Mouse (Mus musculus) forebrain, embryonic 10.5 days (tissue): ENCODE results near the gene Nhlh2. TPM values are rescaled to one million over a fixed set of nuclear protein-coding genes. Genes with fewer than 3 reads are reported as not detected.

Experiments used
- DNase-seq: peaks from one replicate; pipeline ENCODE4 v3.0.0-alpha.2; 2017; ENCODE audit warnings: low spot score; ENCODE audit errors: extremely low spot score
- H3K27ac ChIP-seq: fragments of 300-500 bp; sonication (generic); 2 replicates; pipeline ENCODE4 v1.5.1; 2016; ENCODE audit warnings: mild to moderate bottlenecking
- H3K27me3 ChIP-seq: fragments of 300-500 bp; sonication (generic); 2 replicates; pipeline ENCODE4 v1.6.1; 2016; ENCODE audit warnings: mild to moderate bottlenecking; ENCODE audit not compliant: poor library complexity, severe bottlenecking
- H3K36me3 ChIP-seq: fragments of 300-500 bp; sonication (generic); replicated peaks from 2 replicates; pipeline ENCODE4 v1.6.1; 2016; ENCODE audit warnings: mild to moderate bottlenecking, moderate library complexity
- H3K4me1 ChIP-seq: fragments of 300-500 bp; sonication (generic); 2 replicates; pipeline ENCODE4 v1.6.1; 2016
- H3K4me3 ChIP-seq: fragments of 300-500 bp; sonication (generic); 2 replicates; pipeline ENCODE4 v1.5.1; 2016; ENCODE audit warnings: mild to moderate bottlenecking, moderate library complexity
- H3K9me3 ChIP-seq: fragments of 300-500 bp; sonication (generic); 2 replicates; pipeline ENCODE4 v1.6.1; 2016; ENCODE audit warnings: mild to moderate bottlenecking, moderate library complexity
- WGBS: fragments of 180-500 bp; shearing (Covaris S2); methylation state at CpG from one replicate; pipeline ENCODE4 v1.1.7; 2016; 5-methylcytosine and 5-hydroxymethylcytosine counted together
- polyA plus RNA-seq: library from polyadenylated mRNA; unstranded; fragments of >200 nt; fragmentation: Nextera tagmentation; extraction: Ambion mirVana; gene quantifications from 2 replicates; pipeline ENCODE4 v1.2.1, GENCODE M21; 2016

Gene Nhlh2
- polyA plus RNA-seq: 10.4 and 16.5 TPM in 2 replicates

GRCm38 (mm10) chr3:102009926-102010381, at the start of gene Nhlh2:
Nhlh2 (plus strand) TSS chr3:102010076.
- H3K27ac ChIP-seq: peak within 1 kb of the TSS; percentile 73; the same call in 1 of the 2 replicates
- peaks cover 22% of the 10 kb centered on the region for H3K4me1 ChIP-seq
- no peaks in the 10 kb centered on the region for H3K9me3 ChIP-seq
- H3K4me3 ChIP-seq: peak within 1 kb of the TSS; percentile 49
- H3K36me3 ChIP-seq: no peaks in the 10 kb centered on the region
- peak; percentile 29 for DNase-seq
- 15% methylated on average over 2 of the region's 2 CpGs for WGBS
- H3K27me3 ChIP-seq: peaks cover 75% of the 10 kb centered on the region

GRCm38 (mm10) chr3:101961146-101961835, 48.6 kb upstream of the Nhlh2 start:
- Histone ChIP-seq H3K9me3 (no peaks in the 10 kb centered on the region), H3K36me3 (no peaks in the 10 kb centered on the region), H3K4me1 (peaks cover 25% of the 10 kb centered on the region), H3K4me3 (no peak overlapping the region), H3K27ac (no peak overlapping the region), H3K27me3 (peaks cover 11% of the 10 kb centered on the region)
- WGBS: 92% methylated on average over 15 of the region's 15 CpGs
- no peak for DNase-seq

- Histone ChIP-seq H3K9me3 (no peaks in the 10 kb centered on the region), H3K4me3 (no peak overlapping the region), H3K27ac (no peak overlapping the region), H3K4me1 (peaks cover 36% of the 10 kb centered on the region), H3K27me3 (peaks cover 11% of the 10 kb centered on the region), H3K36me3 (no peaks in the 10 kb centered on the region)
- WGBS: 11% methylated on average over 9 of the region's 9 CpGs
- DNase-seq: peak; percentile 42
Measured at GRCm38 (mm10) chr3:101963501-101963900, 46.4 kb upstream of the Nhlh2 start.

- no peak overlapping the region for H3K27ac ChIP-seq
- WGBS: 60% methylated on average over 7 of the region's 7 CpGs
- DNase-seq: no peak
Measured at GRCm38 (mm10) chr3:101964352-101964751, 45.5 kb upstream of the Nhlh2 start.

GRCm38 (mm10) chr3:101966825-101967558, 42.9 kb upstream of the Nhlh2 start:
- no peak for DNase-seq

More at GRCm38 (mm10) chr3:101964352-101964751, 45.5 kb upstream of the Nhlh2 start:
- Histone ChIP-seq H3K9me3 (no peaks in the 10 kb centered on the region), H3K27me3 (peaks cover 11% of the 10 kb centered on the region), H3K36me3 (no peaks in the 10 kb centered on the region), H3K4me3 (no peak overlapping the region), H3K4me1 (peaks cover 36% of the 10 kb centered on the region)

GRCm38 (mm10) chr3:101975337-101975736, 34.5 kb upstream of the Nhlh2 start:
- no peak overlapping the region for H3K27ac ChIP-seq
- H3K27me3 ChIP-seq: no peaks in the 10 kb centered on the region
- H3K9me3 ChIP-seq: no peaks in the 10 kb centered on the region
- H3K36me3 ChIP-seq: no peaks in the 10 kb centered on the region
- no peak overlapping the region for H3K4me3 ChIP-seq
- no peaks in the 10 kb centered on the region for H3K4me1 ChIP-seq
- DNase-seq: no peak
- 90% methylated on average over 10 of the region's 10 CpGs for WGBS

More at GRCm38 (mm10) chr3:101966825-101967558, 42.9 kb upstream of the Nhlh2 start:
- Histone ChIP-seq H3K36me3 (no peaks in the 10 kb centered on the region), H3K4me1 (peaks cover 31% of the 10 kb centered on the region), H3K4me3 (no peak overlapping the region), H3K9me3 (no peaks in the 10 kb centered on the region), H3K27ac (peak overlapping the region; percentile 65), H3K27me3 (peaks cover 11% of the 10 kb centered on the region)
- WGBS: 51% methylated on average over 3 of the region's 3 CpGs

GRCm38 (mm10) chr3:101978299-101978994, 31.4 kb upstream of the Nhlh2 start:
- no peak overlapping the region for H3K27ac ChIP-seq
- H3K4me3 ChIP-seq: no peak overlapping the region
- no peak for DNase-seq
- H3K4me1 ChIP-seq: no peaks in the 10 kb centered on the region
- H3K9me3 ChIP-seq: no peaks in the 10 kb centered on the region
- no peaks in the 10 kb centered on the region for H3K27me3 ChIP-seq
- WGBS: 92% methylated on average over 10 of the region's 10 CpGs
- H3K36me3 ChIP-seq: no peaks in the 10 kb centered on the region

GRCm38 (mm10) chr3:101983917-101984316, 26.0 kb upstream of the Nhlh2 start:
- Histone ChIP-seq H3K27ac (no peak overlapping the region), H3K27me3 (no peaks in the 10 kb centered on the region), H3K36me3 (no peaks in the 10 kb centered on the region), H3K4me3 (no peak overlapping the region), H3K4me1 (no peaks in the 10 kb centered on the region), H3K9me3 (no peaks in the 10 kb centered on the region)
- no peak for DNase-seq
- 72% methylated on average over 4 of the region's 4 CpGs for WGBS

- Histone ChIP-seq H3K27ac (no peak overlapping the region), H3K36me3 (no peaks in the 10 kb centered on the region), H3K4me3 (no peak overlapping the region), H3K9me3 (no peaks in the 10 kb centered on the region), H3K4me1 (0 out of 2 replicates have a peak, but pooled peaks cover 3% of the 10 kb centered on the region), H3K27me3 (no peaks in the 10 kb centered on the region)
- 89% methylated on average over 8 of the region's 8 CpGs for WGBS
- no peak for DNase-seq
Measured at GRCm38 (mm10) chr3:101985634-101986033, 24.2 kb upstream of the Nhlh2 start.

- Histone ChIP-seq H3K27me3 (no peaks in the 10 kb centered on the region), H3K4me1 (0 out of 2 replicates have a peak, but pooled peaks cover 3% of the 10 kb centered on the region), H3K36me3 (no peaks in the 10 kb centered on the region), H3K9me3 (no peaks in the 10 kb centered on the region), H3K4me3 (no peak overlapping the region), H3K27ac (no peak overlapping the region)
- no peak for DNase-seq
- 70% methylated on average over 3 of the region's 3 CpGs for WGBS
Measured at GRCm38 (mm10) chr3:101990136-101990535, 19.7 kb upstream of the Nhlh2 start.

GRCm38 (mm10) chr3:101990995-101991516, 18.8 kb upstream of the Nhlh2 start:
- H3K27ac ChIP-seq: no peak overlapping the region
- H3K36me3 ChIP-seq: no peaks in the 10 kb centered on the region
- 59% methylated on average over 6 of the region's 6 CpGs for WGBS
- H3K27me3 ChIP-seq: no peaks in the 10 kb centered on the region
- H3K9me3 ChIP-seq: no peaks in the 10 kb centered on the region
- H3K4me1 ChIP-seq: 0 out of 2 replicates have a peak, but pooled peaks cover 3% of the 10 kb centered on the region
- no peak for DNase-seq
- H3K4me3 ChIP-seq: no peak overlapping the region

- no peak for DNase-seq
- whole genome bisulfite sequencing: 90% methylated on average over 3 of the region's 3 CpGs
- Histone ChIP-seq H3K36me3 (no peaks in the 10 kb centered on the region), H3K27me3 (no peaks in the 10 kb centered on the region), H3K4me1 (no peaks in the 10 kb centered on the region), H3K9me3 (no peaks in the 10 kb centered on the region), H3K4me3 (no peak overlapping the region), H3K27ac (no peak overlapping the region)
Measured at GRCm38 (mm10) chr3:101997851-101998250, 12.0 kb upstream of the Nhlh2 start.
